9 mouse cellular contexts compared by ENCODE assay signal in the genomic region with DNA sequence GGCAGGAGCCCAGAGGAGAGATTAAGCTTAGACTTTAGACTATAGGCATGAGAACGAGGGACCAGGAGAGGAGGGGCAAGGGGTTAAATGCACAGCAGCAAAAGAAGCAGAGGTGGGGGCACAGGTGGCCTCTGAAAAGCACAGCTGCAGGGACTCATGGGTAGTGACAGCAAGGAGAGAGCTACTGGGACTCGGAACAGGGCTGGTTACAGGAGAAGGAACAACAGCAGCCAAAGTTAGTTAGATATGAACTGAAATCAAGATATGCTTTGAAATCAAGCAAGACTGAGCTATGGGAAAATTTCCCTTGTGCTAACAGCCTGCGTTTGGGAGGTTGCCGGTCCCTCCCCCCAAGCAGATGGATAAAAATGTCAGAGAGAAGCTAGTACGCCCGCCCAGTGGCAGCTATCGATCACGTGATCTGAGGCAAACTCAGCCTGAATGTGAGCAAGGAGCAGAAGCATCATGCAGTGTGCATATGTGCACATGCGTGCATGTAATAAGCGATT. TPM values are rescaled to one million over a fixed set of nuclear protein-coding genes. Genes with fewer than 3 reads are reported as not detected.
DNase-seq lines count a peak whose midpoint lies in the region; ATAC-seq lines count a peak whose summit lies in the region.
"Had no signal": no experiment of that assay in that cellular context is flagged by ENCODE, and none has a peak within 500 bp of the region (broad histone marks: within the 10 kb centered on the region; RNA-seq: fewer than 3 reads in every experiment).

No protein-coding gene starts in this region.

- no peaks in the 10 kb centered on the region for H3K27me3 ChIP-seq in heart, embryonic 13.5 days (replicated peaks)
- no peaks in the 10 kb centered on the region for H3K27me3 ChIP-seq in limb, embryonic 12.5 days
- H3K27me3 ChIP-seq: CH12.LX had no signal

- ATAC-seq in CD4-positive, CD25-positive, alpha-beta regulatory T cell, adult 4 months: peak; percentile 34
- ATAC-seq in heart, embryonic 13.5 days (ENCODE audit: extremely low read depth, insufficient number of reproducible peaks, low FRiP score, low TSS enrichment): no peak
- no peak for ATAC-seq in limb, embryonic 12.5 days (ENCODE audit: insufficient number of reproducible peaks, insufficient read depth, low FRiP score, low TSS enrichment, low read depth)

- WGBS in heart, embryonic 13.5 days: 33% methylated on average over 10 of the region's 10 CpGs
- 37% methylated on average over 10 of the region's 10 CpGs for WGBS in limb, embryonic 12.5 days

- H3K4me3 ChIP-seq in heart, embryonic 13.5 days: no peak overlapping the region
- no peak overlapping the region for H3K4me3 ChIP-seq in limb, embryonic 12.5 days (replicated peaks)

- no peaks in the 10 kb centered on the region for H3K36me3 ChIP-seq in heart, embryonic 13.5 days
- H3K36me3 ChIP-seq in limb, embryonic 12.5 days: no peaks in the 10 kb centered on the region

- H3K4me1 ChIP-seq in heart, embryonic 13.5 days: peaks cover 51% of the 10 kb centered on the region
- H3K4me1 ChIP-seq in limb, embryonic 12.5 days (replicated peaks): peaks cover 16% of the 10 kb centered on the region

- H3K4me2 ChIP-seq in heart, embryonic 13.5 days: peak overlapping the region; percentile 49
- H3K4me2 ChIP-seq in limb, embryonic 12.5 days: peak overlapping the region; percentile 35

- H3K9me3 ChIP-seq in heart, embryonic 13.5 days: no peaks in the 10 kb centered on the region
- no peaks in the 10 kb centered on the region for H3K9me3 ChIP-seq in limb, embryonic 12.5 days

- H3K27ac ChIP-seq in heart, embryonic 13.5 days (replicated peaks): peak overlapping the region; percentile 45; the same call in 1 of the 2 replicates
- no peak overlapping the region for H3K27ac ChIP-seq in limb, embryonic 12.5 days

- peak; percentile 55 for DNase-seq in embryo, embryonic 11 days
- DNase-seq in embryo, embryonic 10 days (ENCODE audit: low spot score): no peak
- peak; percentile 73 to 87 for DNase-seq in right cerebral cortex, postnatal 10 days (ENCODE audit: low spot score in 2 of 2)
- DNase-seq in spleen, adult 12 weeks (ENCODE audit: low spot score): no peak
- DNase-seq in Muller cell, postnatal 12 days (ENCODE audit: inconsistent ontology term): no peak

- peak overlapping the region; percentile 47; the same call in 1 of the 2 replicates for H3K9ac ChIP-seq in heart, embryonic 13.5 days
- no peak overlapping the region for H3K9ac ChIP-seq in limb, embryonic 12.5 days (replicated peaks)

RNA-seq across cellular contexts. Expression of gene Ifngr2, which starts 5.2 kb away (rescaled TPM):
- 10 to 100 TPM; 29.9 to 35.3 TPM for polyA plus RNA-seq in CD4-positive, CD25-positive, alpha-beta regulatory T cell, adult 4 months (2017; shearing (Covaris generic))
- polyA plus RNA-seq in heart, embryonic 13.5 days (2015; fragmentation: Nextera tagmentation; extraction: Ambion mirVana): 103 and 108 TPM in 2 replicates
- 44.2 and 45.8 TPM in 2 replicates for polyA plus RNA-seq in limb, embryonic 12.5 days (2016; fragmentation: Nextera tagmentation; extraction: Ambion mirVana)

RNA-seq across cellular contexts. Expression of gene Tmem50b, which starts 56.0 kb away (rescaled TPM):
- 10 to 100 TPM; 27.7 to 38.4 TPM for polyA plus RNA-seq in CD4-positive, CD25-positive, alpha-beta regulatory T cell, adult 4 months (2017; shearing (Covaris generic))
- polyA plus RNA-seq in heart, embryonic 13.5 days (2015; fragmentation: Nextera tagmentation; extraction: Ambion mirVana): 45.9 and 56.5 TPM in 2 replicates
- polyA plus RNA-seq in limb, embryonic 12.5 days (2016; fragmentation: Nextera tagmentation; extraction: Ambion mirVana): 26.1 and 28.6 TPM in 2 replicates

RNA-seq across cellular contexts. Expression of gene Ifnar1, which starts 56.6 kb away (rescaled TPM):
- 100 to 1,000 TPM in 1 of 2 experiments, 10 to 100 TPM in 1; 86.0 to 120 TPM for polyA plus RNA-seq in CD4-positive, CD25-positive, alpha-beta regulatory T cell, adult 4 months (2017; shearing (Covaris generic))
- 33.1 and 37.9 TPM in 2 replicates for polyA plus RNA-seq in heart, embryonic 13.5 days (2015; fragmentation: Nextera tagmentation; extraction: Ambion mirVana)
- 62.3 and 65.1 TPM in 2 replicates for polyA plus RNA-seq in limb, embryonic 12.5 days (2016; fragmentation: Nextera tagmentation; extraction: Ambion mirVana)

Comparison
In these comparisons a context has a peak if more than half of its experiments do, and no peak if none do; other contexts are left out.
1. DNase-seq: peak in embryo, embryonic 11 days (single experiment) and right cerebral cortex, postnatal 10 days (2 of 2); none in embryo, embryonic 10 days (single experiment), spleen, adult 12 weeks (single experiment) and Muller cell, postnatal 12 days (single experiment).